Mouse (Mus musculus) kidney, embryonic 14.5 days (tissue): ENCODE measurements at regions not wholly inside any gene's neighbourhood (a gene's known extent, or its start where the extent isn't known, plus 50 kb on each side); places are given as distances from the start of the nearest gene placed in this dataset.

Source experiments
- ATAC-seq: fragments of 200-750 bp; cut with Nextera tagmentation; 2 replicates; pipeline ENCODE4 v1.8.0; 2017; ENCODE audit warnings: moderate number of reproducible peaks, mild to moderate bottlenecking, moderate TSS enrichment, moderate library complexity; ENCODE audit not compliant: low FRiP score, low TSS enrichment
- H3K27ac ChIP-seq: fragments of 300-500 bp; sonication (generic); 2 replicates; pipeline ENCODE4 v1.5.1; 2014; ENCODE audit warnings: low read depth, mild to moderate bottlenecking, low read length, moderate library complexity, mixed read lengths
- H3K27me3 ChIP-seq: fragments of 300-500 bp; sonication (generic); 2 replicates; pipeline ENCODE4 v1.6.1; 2014; ENCODE audit warnings: mild to moderate bottlenecking, low read length; ENCODE audit not compliant: control insufficient read depth, insufficient read depth
- H3K36me3 ChIP-seq: fragments of 300-500 bp; sonication (generic); 2 replicates; pipeline ENCODE4 v1.6.1; 2014; ENCODE audit warnings: low read length, mixed read lengths; ENCODE audit not compliant: control insufficient read depth, insufficient read depth
- H3K4me1 ChIP-seq: fragments of 300-500 bp; sonication (generic); 2 replicates; pipeline ENCODE4 v1.6.1; 2014; ENCODE audit warnings: low read length, mixed read lengths; ENCODE audit not compliant: control insufficient read depth, insufficient read depth
- H3K4me2 ChIP-seq: fragments of 300-500 bp; sonication (generic); replicated peaks from 2 replicates; pipeline ENCODE4 v1.6.1; 2014; ENCODE audit warnings: low read depth, mild to moderate bottlenecking, low read length
- H3K4me3 ChIP-seq: fragments of 300-500 bp; sonication (generic); 2 replicates; pipeline ENCODE4 v1.5.1; 2014; ENCODE audit warnings: mild to moderate bottlenecking, low read length
- H3K9ac ChIP-seq: fragments of 300-500 bp; sonication (generic); 2 replicates; pipeline ENCODE4 v1.6.1; 2014; ENCODE audit warnings: low read depth, mild to moderate bottlenecking, low read length, moderate library complexity
- H3K9me3 ChIP-seq: fragments of 300-500 bp; sonication (generic); 2 replicates; pipeline ENCODE4 v1.6.1; 2016; ENCODE audit warnings: low read length; ENCODE audit not compliant: control insufficient read depth
- WGBS: fragments of 180-500 bp; shearing (Covaris S2); extraction: QIAGEN DNeasy Blood & Tissue Kit; methylation state at CpG from one replicate; pipeline ENCODE4 v1.1.7; 2014; 5-methylcytosine and 5-hydroxymethylcytosine counted together

GRCm38 (mm10) chr9:87387516-87387915 is 132.2 kb upstream of the Cep162 start:
- Histone ChIP-seq H3K4me3 (no peak overlapping the region), H3K36me3 (no peaks in the 10 kb centered on the region), H3K27ac (no peak overlapping the region), H3K9me3 (no peaks in the 10 kb centered on the region), H3K4me2 (no peak overlapping the region), H3K4me1 (no peaks in the 10 kb centered on the region), H3K9ac (no peak overlapping the region), H3K27me3 (no peaks in the 10 kb centered on the region)
- no peak for ATAC-seq
- WGBS, result 83% methylated on average over 5 of the region's 5 CpGs

GRCm38 (mm10) chr9:87383513-87383912 is 128.2 kb upstream of the Cep162 start:
- H3K9me3 ChIP-seq, result no peaks in the 10 kb centered on the region
- H3K4me1 ChIP-seq, result no peaks in the 10 kb centered on the region
- no peak overlapping the region for H3K4me3 ChIP-seq
- no peaks in the 10 kb centered on the region for H3K27me3 ChIP-seq
- no peak overlapping the region for H3K27ac ChIP-seq
- no peaks in the 10 kb centered on the region for H3K36me3 ChIP-seq
- WGBS, result 87% methylated on average over 3 of the region's 3 CpGs
- no peak for ATAC-seq
- H3K9ac ChIP-seq, result no peak overlapping the region
- no peak overlapping the region for H3K4me2 ChIP-seq

GRCm38 (mm10) chr9:87377921-87378320 is 122.6 kb upstream of the Cep162 start:
- WGBS, result 53% methylated on average over 7 of the region's 7 CpGs
- H3K4me3 ChIP-seq, result no peak overlapping the region
- no peaks in the 10 kb centered on the region for H3K27me3 ChIP-seq
- H3K4me1 ChIP-seq, result no peaks in the 10 kb centered on the region
- H3K9me3 ChIP-seq, result no peaks in the 10 kb centered on the region
- ATAC-seq, result no peak
- no peaks in the 10 kb centered on the region for H3K36me3 ChIP-seq
- H3K9ac ChIP-seq, result no peak overlapping the region
- H3K27ac ChIP-seq, result no peak overlapping the region
- H3K4me2 ChIP-seq, result no peak overlapping the region

- Histone ChIP-seq H3K27me3 (no peaks in the 10 kb centered on the region), H3K36me3 (no peaks in the 10 kb centered on the region), H3K4me3 (no peak overlapping the region), H3K9me3 (no peaks in the 10 kb centered on the region), H3K27ac (no peak overlapping the region), H3K4me1 (no peaks in the 10 kb centered on the region), H3K4me2 (no peak overlapping the region), H3K9ac (no peak overlapping the region)
- WGBS, result 65% methylated on average over 10 of the region's 10 CpGs
- ATAC-seq, result no peak
These were observed 121.5 kb upstream of the Cep162 start for GRCm38 (mm10) chr9:87376731-87377310.

GRCm38 (mm10) chr9:87372251-87372905 is 117.0 kb upstream of the Cep162 start:
- no peaks in the 10 kb centered on the region for H3K4me1 ChIP-seq

GRCm38 (mm10) chr9:87369059-87369458 is 113.7 kb upstream of the Cep162 start:
- Histone ChIP-seq H3K27me3 (no peaks in the 10 kb centered on the region), H3K4me2 (no peak overlapping the region), H3K36me3 (no peaks in the 10 kb centered on the region), H3K9ac (no peak overlapping the region), H3K4me3 (no peak overlapping the region), H3K9me3 (no peaks in the 10 kb centered on the region), H3K27ac (no peak overlapping the region), H3K4me1 (no peaks in the 10 kb centered on the region)
- 52% methylated on average over 4 of the region's 4 CpGs for WGBS
- ATAC-seq, result no peak

More at GRCm38 (mm10) chr9:87372251-87372905, 117.0 kb upstream of the Cep162 start:
- no peaks in the 10 kb centered on the region for H3K9me3 ChIP-seq
- WGBS, result 83% methylated on average over 4 of the region's 4 CpGs
- H3K4me2 ChIP-seq, result no peak overlapping the region
- no peaks in the 10 kb centered on the region for H3K36me3 ChIP-seq
- H3K27ac ChIP-seq, result no peak overlapping the region
- H3K27me3 ChIP-seq, result no peaks in the 10 kb centered on the region
- no peak for ATAC-seq
- H3K9ac ChIP-seq, result no peak overlapping the region
- no peak overlapping the region for H3K4me3 ChIP-seq

GRCm38 (mm10) chr9:87347008-87347407 is 91.7 kb upstream of the Cep162 start:
- no peak overlapping the region for H3K4me2 ChIP-seq
- H3K27me3 ChIP-seq, result no peaks in the 10 kb centered on the region
- H3K4me1 ChIP-seq, result 0 out of 2 replicates have a peak, but pooled peaks cover 5% of the 10 kb centered on the region
- H3K4me3 ChIP-seq, result no peak overlapping the region
- no peak overlapping the region for H3K27ac ChIP-seq
- no peak for ATAC-seq
- H3K9me3 ChIP-seq, result no peaks in the 10 kb centered on the region
- no peak overlapping the region for H3K9ac ChIP-seq
- no peaks in the 10 kb centered on the region for H3K36me3 ChIP-seq
- 13% methylated on average over 1 of the region's 1 CpGs for WGBS

- no peaks in the 10 kb centered on the region for H3K9me3 ChIP-seq
- no peaks in the 10 kb centered on the region for H3K27me3 ChIP-seq
- no peak overlapping the region for H3K9ac ChIP-seq
- WGBS, result 51% methylated on average over 3 of the region's 3 CpGs
- no peak overlapping the region for H3K4me3 ChIP-seq
- 0 out of 2 replicates have a peak, but pooled peaks cover 5% of the 10 kb centered on the region for H3K4me1 ChIP-seq
- H3K27ac ChIP-seq, result no peak overlapping the region
- peak; percentile 69 for ATAC-seq
- H3K36me3 ChIP-seq, result no peaks in the 10 kb centered on the region
- H3K4me2 ChIP-seq, result no peak overlapping the region
These were observed 91.0 kb upstream of the Cep162 start for GRCm38 (mm10) chr9:87346278-87346882.

- Histone ChIP-seq H3K4me3 (no peak overlapping the region), H3K4me2 (no peak overlapping the region), H3K9ac (no peak overlapping the region), H3K4me1 (no peaks in the 10 kb centered on the region), H3K27me3 (no peaks in the 10 kb centered on the region), H3K27ac (no peak overlapping the region), H3K9me3 (no peaks in the 10 kb centered on the region), H3K36me3 (no peaks in the 10 kb centered on the region)
- WGBS, result 70% methylated on average over 5 of the region's 5 CpGs
- no peak for ATAC-seq
These were observed 86.1 kb upstream of the Cep162 start for GRCm38 (mm10) chr9:87341438-87341837.
